Mouse (Mus musculus): ENCODE data around the gene Gm17949. TPM values are rescaled to one million over a fixed set of nuclear protein-coding genes. Genes with fewer than 3 reads are reported as not detected.

The Gm17949 gene
- polyA plus RNA-seq, 1 experiment from 2014 or later = 0.75 TPM

DNA sequence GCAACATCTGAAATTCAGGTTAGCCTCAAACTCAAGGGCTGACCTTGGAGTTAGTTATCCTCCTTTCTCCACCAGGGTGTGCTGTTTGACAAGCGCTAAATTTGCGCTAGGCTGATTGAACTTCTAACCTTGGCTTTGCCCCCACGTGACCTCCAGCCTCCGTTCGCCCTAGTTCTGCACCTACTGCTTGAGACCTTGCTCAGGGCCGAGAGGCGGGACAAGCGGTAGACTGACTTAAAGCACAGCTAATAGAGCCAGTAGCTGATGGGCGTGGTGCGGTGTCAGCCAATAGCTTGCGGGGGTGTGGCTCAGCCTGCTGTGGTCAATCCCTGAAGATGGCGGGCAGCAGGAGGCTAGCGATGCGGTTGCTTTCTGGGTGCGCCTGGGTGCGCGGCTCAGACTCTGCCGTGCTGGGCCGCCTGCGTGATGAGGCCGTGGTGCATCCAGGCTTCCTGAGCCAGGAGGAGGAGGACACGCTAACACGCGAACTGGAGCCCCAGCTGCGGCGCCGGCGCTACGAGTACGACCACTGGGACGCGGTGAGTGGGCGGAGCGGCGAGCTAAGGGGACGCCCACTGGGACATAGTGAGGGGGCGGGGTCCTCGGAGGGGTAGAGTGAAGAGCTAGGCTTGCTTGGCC lies 14.1 kb upstream of the Gm17949 start, which contains the start of gene Alkbh7:
Alkbh7 (plus strand) TSS at position 311 of the 639 bp plus-strand sequence.
- peak within 1 kb of the TSS; percentile 79 for H3K27ac ChIP-seq
- H3K27me3 ChIP-seq = no peaks in the 10 kb centered on the region
- peak; percentile 99 for ATAC-seq
- H3K4me3 ChIP-seq (replicated peaks) = peak within 1 kb of the TSS; percentile 64
- no peaks in the 10 kb centered on the region for H3K9me3 ChIP-seq
- H3K4me1 ChIP-seq (replicated peaks) = peaks cover 26% of the 10 kb centered on the region
- under 1% methylated on average over 38 of the region's 38 CpGs for WGBS
- peak within 1 kb of the TSS; percentile 73 for H3K4me2 ChIP-seq (replicated peaks)
- peaks cover 56% of the 10 kb centered on the region for H3K36me3 ChIP-seq
- H3K9ac ChIP-seq (replicated peaks) = peak within 1 kb of the TSS; percentile 72

DNA sequence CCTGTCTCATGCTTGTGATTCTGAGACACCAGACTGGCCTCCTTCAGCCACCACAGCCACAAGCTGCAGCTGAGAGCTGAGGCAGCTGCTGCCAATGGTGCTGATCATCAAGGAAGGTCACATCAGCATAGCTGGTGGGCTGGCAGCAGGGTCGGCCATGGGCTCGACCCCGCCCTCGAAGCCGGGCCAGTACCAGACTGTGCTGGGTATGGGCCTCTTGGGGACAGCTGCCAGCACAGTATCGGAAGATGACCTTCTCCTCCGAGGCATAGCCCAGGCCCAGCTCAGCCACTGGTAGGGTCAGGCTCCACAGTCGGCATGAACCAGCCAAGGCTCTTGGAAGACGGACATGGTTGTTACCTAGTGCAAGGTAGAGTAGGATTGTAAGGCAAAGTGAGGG lies 11.9 kb upstream of the Gm17949 start:
- no peaks in the 10 kb centered on the region for H3K9me3 ChIP-seq
- no peak overlapping the region for H3K9ac ChIP-seq (replicated peaks)
- H3K4me1 ChIP-seq (replicated peaks) = peaks cover 20% of the 10 kb centered on the region
- ATAC-seq = no peak
- no peaks in the 10 kb centered on the region for H3K27me3 ChIP-seq
- H3K4me3 ChIP-seq (replicated peaks) = no peak overlapping the region
- WGBS = 92% methylated on average over 9 of the region's 9 CpGs
- peaks cover 56% of the 10 kb centered on the region for H3K36me3 ChIP-seq
- no peak overlapping the region for H3K4me2 ChIP-seq (replicated peaks)
- no peak overlapping the region for H3K27ac ChIP-seq

DNA sequence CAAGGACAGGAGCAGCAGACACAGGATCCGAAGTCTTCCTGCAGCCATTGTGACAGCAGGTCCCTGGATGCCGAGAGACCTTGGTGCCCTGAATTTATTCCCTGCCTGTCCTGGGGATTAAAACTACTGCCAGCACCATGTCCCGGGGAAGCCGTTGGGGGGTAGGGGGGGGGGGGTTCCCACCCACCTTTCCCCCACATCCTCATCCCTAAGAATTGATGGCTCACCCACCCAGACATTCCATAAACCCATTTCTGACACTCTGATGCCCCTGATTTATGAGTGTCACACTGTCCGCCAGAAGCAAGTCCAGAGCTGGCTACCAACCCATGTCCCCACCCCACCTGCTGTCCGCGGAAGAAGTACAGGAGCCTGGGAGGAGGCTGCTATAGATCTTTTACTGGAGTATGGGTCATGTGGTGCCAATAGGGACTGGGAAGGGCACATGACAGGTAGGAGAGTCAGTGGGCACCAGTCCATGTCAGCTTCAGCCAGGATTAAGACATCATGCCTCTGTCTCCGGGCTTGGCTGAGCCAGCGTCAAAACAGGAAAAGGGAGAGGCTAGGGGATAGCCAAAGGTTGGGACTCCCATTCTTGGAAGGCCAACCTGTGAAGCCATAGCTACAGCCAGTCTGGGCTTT lies 11.2 kb upstream of the Gm17949 start, which contains the start of gene Pspn:
Pspn (minus strand) TSS at position 51 of the 642 bp plus-strand sequence.
- Histone ChIP-seq H3K36me3 (peaks cover 56% of the 10 kb centered on the region), H3K4me1 (replicated peaks) (peaks cover 20% of the 10 kb centered on the region), H3K9ac (replicated peaks) (no peak within 1 kb of the TSS; the same call in 1 of the 2 replicates), H3K27ac (no peak within 1 kb of the TSS), H3K27me3 (no peaks in the 10 kb centered on the region), H3K4me2 (replicated peaks) (no peak within 1 kb of the TSS), H3K9me3 (no peaks in the 10 kb centered on the region), H3K4me3 (replicated peaks) (no peak within 1 kb of the TSS)
- 92% methylated on average over 7 of the region's 9 CpGs for WGBS
- no peak for ATAC-seq

DNA sequence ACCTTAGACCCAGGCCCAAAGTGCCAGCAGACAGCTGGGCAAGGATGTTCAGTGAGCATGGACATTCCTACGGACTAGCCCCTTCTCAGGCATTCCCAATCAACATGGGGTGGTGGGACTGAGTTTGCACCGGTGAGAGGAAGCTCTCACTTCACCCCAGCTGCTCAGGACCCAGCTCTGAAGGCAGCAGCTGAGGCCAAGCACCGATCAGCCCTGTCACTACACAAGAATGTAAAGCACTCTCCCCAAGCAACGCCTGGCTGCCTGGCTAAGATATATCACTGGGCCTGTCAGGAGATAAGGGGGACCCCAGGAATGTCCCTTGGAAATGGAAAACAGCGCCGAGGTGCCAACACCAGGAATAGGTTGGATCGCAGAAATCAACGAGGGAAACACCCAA lies 10.0 kb upstream of the Gm17949 start:
- Histone ChIP-seq H3K9me3 (no peaks in the 10 kb centered on the region), H3K27ac (no peak overlapping the region), H3K27me3 (no peaks in the 10 kb centered on the region), H3K4me2 (replicated peaks) (no peak overlapping the region), H3K9ac (replicated peaks) (no peak overlapping the region), H3K4me3 (replicated peaks) (no peak overlapping the region), H3K36me3 (peaks cover 56% of the 10 kb centered on the region), H3K4me1 (replicated peaks) (peaks cover 20% of the 10 kb centered on the region)
- no peak for ATAC-seq
- WGBS = 77% methylated on average over 8 of the region's 8 CpGs

DNA sequence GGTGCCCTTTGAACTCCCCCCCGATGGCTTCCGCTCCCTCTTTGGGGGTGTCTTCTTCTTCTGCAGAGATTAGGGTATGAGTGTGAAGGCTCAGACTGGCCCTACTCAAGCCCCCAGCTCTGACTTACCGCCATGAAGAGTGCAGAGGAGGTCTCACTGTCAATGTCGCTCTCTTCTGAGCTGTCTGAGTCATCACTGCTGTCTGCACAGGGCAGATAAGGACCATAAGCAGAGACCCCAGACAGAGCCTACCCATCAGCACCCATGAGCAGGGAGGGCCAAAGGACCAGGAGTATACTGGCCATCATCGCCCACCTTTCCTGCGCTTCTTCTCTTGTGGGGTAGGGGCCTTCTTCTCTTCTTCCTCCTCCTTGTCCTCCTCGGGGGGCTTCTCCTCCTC lies 7.3 kb upstream of the Gm17949 start:
- no peak overlapping the region for H3K27ac ChIP-seq
- no peaks in the 10 kb centered on the region for H3K4me1 ChIP-seq (replicated peaks)
- H3K36me3 ChIP-seq = peaks cover 75% of the 10 kb centered on the region
- H3K4me2 ChIP-seq (replicated peaks) = no peak overlapping the region
- H3K9ac ChIP-seq (replicated peaks) = no peak overlapping the region
- no peaks in the 10 kb centered on the region for H3K9me3 ChIP-seq
- no peaks in the 10 kb centered on the region for H3K27me3 ChIP-seq
- no peak overlapping the region for H3K4me3 ChIP-seq (replicated peaks)
- 92% methylated on average over 7 of the region's 7 CpGs for WGBS
- ATAC-seq = no peak

DNA sequence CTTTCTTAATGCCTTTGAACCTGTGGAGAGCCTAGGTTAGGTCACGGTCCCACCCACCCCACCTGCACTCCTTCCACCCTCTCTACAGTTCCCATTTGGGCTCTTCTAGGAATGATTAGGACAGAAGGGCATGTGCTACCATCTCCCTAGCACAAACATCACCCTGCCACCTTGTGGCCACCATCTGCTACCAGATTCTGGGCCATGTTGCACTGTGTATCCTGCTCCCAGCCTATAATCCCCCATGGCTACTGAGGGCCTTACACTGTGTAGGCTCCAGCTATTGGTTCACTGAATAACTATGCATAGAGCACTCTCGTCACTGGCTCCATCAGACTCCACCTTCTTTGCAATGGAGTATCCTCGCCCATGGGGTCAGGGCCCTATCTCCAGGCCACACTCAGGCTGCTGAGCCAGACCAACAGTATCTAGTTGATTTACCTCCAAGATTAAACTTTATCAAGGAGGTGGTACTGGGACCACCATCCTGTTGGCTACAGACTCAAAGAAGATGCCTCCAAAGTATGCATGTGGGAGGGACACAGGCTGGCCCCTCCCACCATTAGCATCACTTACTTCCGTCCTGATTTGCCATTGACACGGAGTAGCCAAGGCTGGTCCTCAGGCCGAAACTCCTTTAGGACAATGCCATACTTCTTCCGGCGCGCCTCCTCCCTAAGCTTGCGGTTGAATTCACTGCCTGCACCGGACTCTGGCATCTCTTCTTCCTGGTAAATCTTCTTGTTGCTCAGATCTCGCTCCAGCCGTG lies 3.9 kb upstream of the Gm17949 start:
- Histone ChIP-seq H3K4me3 (replicated peaks) (no peak overlapping the region), H3K36me3 (peaks cover 72% of the 10 kb centered on the region), H3K4me1 (replicated peaks) (peaks cover 19% of the 10 kb centered on the region), H3K9ac (replicated peaks) (no peak overlapping the region), H3K27ac (no peak overlapping the region), H3K27me3 (no peaks in the 10 kb centered on the region), H3K9me3 (no peaks in the 10 kb centered on the region), H3K4me2 (replicated peaks) (no peak overlapping the region)
- no peak for ATAC-seq
- WGBS = 94% methylated on average over 13 of the region's 13 CpGs

DNA sequence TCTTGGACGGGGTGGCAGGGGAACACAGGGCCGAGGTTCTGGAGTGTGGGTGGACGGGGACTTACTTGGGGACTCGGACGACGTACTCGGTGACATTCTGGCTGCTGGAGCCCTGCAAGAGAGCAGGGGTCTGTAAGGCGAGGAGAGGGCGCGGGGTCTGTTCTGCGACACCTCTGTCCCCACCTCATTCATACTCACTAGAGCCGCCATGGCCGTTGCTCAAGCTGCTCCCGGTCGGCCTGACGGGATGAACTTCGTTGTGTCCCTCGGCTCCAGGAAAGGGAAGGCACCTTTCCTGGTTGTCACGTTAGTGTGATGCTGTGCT lies 396 bp upstream of the Gm17949 start:
- Histone ChIP-seq H3K9ac (replicated peaks) (peak overlapping the region; percentile 78), H3K27me3 (no peaks in the 10 kb centered on the region), H3K9me3 (no peaks in the 10 kb centered on the region), H3K36me3 (peaks cover 36% of the 10 kb centered on the region), H3K4me2 (replicated peaks) (peak overlapping the region; percentile 86), H3K4me1 (replicated peaks) (peaks cover 23% of the 10 kb centered on the region), H3K27ac (peak overlapping the region; percentile 59), H3K4me3 (replicated peaks) (peak overlapping the region; percentile 66)
- under 1% methylated on average over 19 of the region's 19 CpGs for WGBS
- ATAC-seq = peak; percentile 72

DNA sequence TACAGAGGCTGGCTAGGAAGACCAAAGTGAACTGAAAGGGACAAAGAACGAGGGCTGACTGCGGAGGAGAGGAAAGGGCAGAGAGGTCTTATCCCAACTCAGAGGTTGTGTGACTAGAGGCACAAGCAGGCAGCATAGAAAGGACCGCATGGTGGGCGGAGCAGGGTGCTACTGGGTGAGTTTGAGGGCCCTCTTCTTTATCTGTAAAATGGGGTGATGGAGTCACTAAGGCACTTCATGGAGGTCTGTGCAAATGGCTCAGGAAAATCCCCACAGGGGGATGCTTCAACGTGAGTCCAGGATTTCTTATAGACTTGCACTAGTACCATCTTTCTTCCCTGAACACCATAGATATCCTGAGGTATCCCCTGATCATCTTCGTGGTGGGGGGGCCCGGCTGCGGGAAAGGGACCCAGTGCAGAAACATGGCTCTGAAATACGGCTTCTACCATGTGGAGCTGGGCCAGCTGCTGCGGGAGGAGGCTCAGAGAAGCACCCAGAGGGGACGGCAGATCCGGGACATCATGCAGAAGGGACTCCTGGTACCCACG lies 1.1 kb downstream of the Gm17949 start:
- 71% methylated on average over 13 of the region's 13 CpGs for WGBS

DNA sequence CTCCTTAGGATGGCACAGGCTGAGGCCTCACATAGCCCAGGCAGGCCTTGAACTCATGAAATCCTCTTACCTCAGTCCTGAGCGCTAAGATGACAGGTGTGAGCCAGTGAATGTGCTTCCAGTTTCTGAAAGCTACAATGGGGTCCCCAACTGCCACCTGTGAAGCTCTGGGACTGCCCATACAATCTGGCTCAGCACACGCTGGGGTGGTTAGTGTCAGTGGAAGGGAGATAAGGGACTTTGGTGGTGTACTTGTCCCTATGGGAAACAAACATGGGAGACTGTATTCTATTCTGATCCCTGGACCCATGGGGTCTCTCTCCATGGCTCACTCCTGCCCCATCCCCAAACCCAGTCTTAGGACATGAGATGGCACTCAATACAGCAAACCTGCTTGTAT lies 8.4 kb downstream of the Gm17949 start:
- Histone ChIP-seq H3K9me3 (no peaks in the 10 kb centered on the region), H3K27me3 (no peaks in the 10 kb centered on the region), H3K36me3 (peaks cover 52% of the 10 kb centered on the region), H3K4me3 (replicated peaks) (no peak overlapping the region), H3K9ac (replicated peaks) (no peak overlapping the region), H3K4me2 (replicated peaks) (no peak overlapping the region), H3K4me1 (replicated peaks) (no peaks in the 10 kb centered on the region), H3K27ac (no peak overlapping the region)
- no peak for ATAC-seq
- WGBS = 87% methylated on average over 2 of the region's 2 CpGs

More for the DNA sequence above, 1.1 kb downstream of the Gm17949 start:
- Histone ChIP-seq H3K9ac (replicated peaks) (peak overlapping the region; percentile 77; the same call in 1 of the 2 replicates), H3K9me3 (no peaks in the 10 kb centered on the region), H3K27me3 (no peaks in the 10 kb centered on the region), H3K36me3 (peaks cover 22% of the 10 kb centered on the region), H3K4me1 (replicated peaks) (peaks cover 23% of the 10 kb centered on the region), H3K4me2 (replicated peaks) (peak overlapping the region; percentile 70), H3K4me3 (replicated peaks) (peak overlapping the region; percentile 66), H3K27ac (peak overlapping the region; percentile 95)
- ATAC-seq = peak; percentile 2; the same call in 1 of the 2 replicates

DNA sequence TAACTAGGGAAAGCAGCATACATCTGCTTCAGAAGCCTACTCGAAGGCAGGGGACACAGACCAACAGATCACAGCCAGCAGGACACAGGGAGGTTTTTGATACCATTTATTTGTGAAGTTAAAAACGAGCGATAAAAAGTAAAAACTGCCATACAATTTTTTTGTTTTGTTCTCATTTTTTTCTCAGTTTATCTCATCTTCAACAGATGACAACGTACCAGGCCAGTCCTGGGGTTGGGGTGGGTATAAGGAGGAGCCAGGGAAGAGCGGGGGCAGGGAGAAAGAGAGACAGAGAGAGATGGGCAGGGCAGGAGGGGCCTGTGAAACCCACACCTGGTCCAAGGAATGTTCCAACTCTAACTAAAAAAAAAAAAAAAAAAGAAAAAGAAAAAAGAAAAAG lies 9.7 kb downstream of the Gm17949 start:
- Histone ChIP-seq H3K4me2 (replicated peaks) (no peak overlapping the region), H3K36me3 (peaks cover 64% of the 10 kb centered on the region), H3K27me3 (no peaks in the 10 kb centered on the region), H3K4me3 (replicated peaks) (no peak overlapping the region), H3K9me3 (no peaks in the 10 kb centered on the region), H3K27ac (no peak overlapping the region), H3K9ac (replicated peaks) (no peak overlapping the region), H3K4me1 (replicated peaks) (no peaks in the 10 kb centered on the region)
- 95% methylated on average over 5 of the region's 5 CpGs for WGBS
- no peak for ATAC-seq

DNA sequence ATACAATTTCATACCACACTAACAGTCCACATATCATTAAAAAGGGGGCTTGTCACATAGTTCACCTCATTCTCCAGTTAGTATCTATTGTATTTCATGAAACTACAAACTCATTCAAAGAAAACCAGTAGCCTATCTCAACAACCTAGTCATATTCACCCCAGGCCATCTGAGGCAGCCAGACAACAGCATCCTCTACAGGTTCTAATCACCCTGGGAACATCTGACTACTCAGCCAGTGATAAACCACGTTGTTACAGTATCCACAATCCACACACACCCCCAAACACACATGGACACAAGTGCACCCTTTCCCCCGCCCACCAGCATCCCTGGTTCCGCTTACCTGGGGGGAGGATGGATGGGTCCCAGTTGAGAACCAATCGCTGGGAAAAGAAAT lies 16.2 kb downstream of the Gm17949 start:
- no peak for ATAC-seq
- 93% methylated on average over 4 of the region's 4 CpGs for WGBS
- no peak overlapping the region for H3K4me2 ChIP-seq (replicated peaks)
- no peaks in the 10 kb centered on the region for H3K27me3 ChIP-seq
- H3K27ac ChIP-seq = no peak overlapping the region
- peaks cover 23% of the 10 kb centered on the region for H3K4me1 ChIP-seq (replicated peaks)
- H3K9ac ChIP-seq (replicated peaks) = no peak overlapping the region; the same call in 1 of the 2 replicates
- H3K4me3 ChIP-seq (replicated peaks) = no peak overlapping the region
- peaks cover 64% of the 10 kb centered on the region for H3K36me3 ChIP-seq
- no peaks in the 10 kb centered on the region for H3K9me3 ChIP-seq

DNA sequence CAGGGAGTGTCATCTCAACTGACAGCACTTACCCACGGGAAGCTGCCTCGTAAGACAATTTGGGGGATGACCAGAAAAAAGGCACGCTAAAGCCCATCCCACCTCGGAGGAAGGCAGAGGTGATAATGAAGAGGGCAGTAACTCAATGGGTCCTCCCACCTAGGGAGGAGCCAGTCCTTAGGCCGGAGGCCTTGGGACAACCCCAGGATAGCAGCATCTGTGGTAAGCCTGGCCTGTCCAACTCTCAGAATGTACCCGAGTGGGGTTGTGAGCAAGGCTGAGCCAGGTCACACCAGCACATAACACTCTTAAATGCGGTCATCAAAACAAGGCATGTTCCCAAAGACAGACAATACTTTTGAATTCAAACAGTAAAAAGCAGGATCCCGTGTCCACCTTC lies 18.4 kb downstream of the Gm17949 start:
- 55% methylated on average over 8 of the region's 8 CpGs for WGBS
- H3K36me3 ChIP-seq = peaks cover 42% of the 10 kb centered on the region
- H3K9me3 ChIP-seq = no peaks in the 10 kb centered on the region
- H3K9ac ChIP-seq (replicated peaks) = peak overlapping the region; percentile 99
- no peak for ATAC-seq
- peaks cover 25% of the 10 kb centered on the region for H3K4me1 ChIP-seq (replicated peaks)
- H3K27ac ChIP-seq = no peak overlapping the region
- no peaks in the 10 kb centered on the region for H3K27me3 ChIP-seq
- peak overlapping the region; percentile 93 for H3K4me3 ChIP-seq (replicated peaks)
- peak overlapping the region; percentile 94 for H3K4me2 ChIP-seq (replicated peaks)
